Mouse (Mus musculus): ENCODE measurements around the gene Plekhj1. TPM values are rescaled to one million over a fixed set of nuclear protein-coding genes. Genes with fewer than 3 reads are reported as not detected.

The Plekhj1 gene
- total RNA-seq, 2 experiments from 2014 or later, result 69.0 to 87.2 TPM

GRCm38 (mm10) chr10:80806341-80807056 lies 8.1 kb upstream of the Plekhj1 start:
- no peak for DNase-seq (ENCODE audit: low spot score in 2 of 2)

- peak; percentile 75 to 77 for DNase-seq (ENCODE audit: low spot score in 2 of 2)
Observed at GRCm38 (mm10) chr10:80805925-80806324, 7.5 kb upstream of the Plekhj1 start.

GRCm38 (mm10) chr10:80805322-80805721 lies 6.9 kb upstream of the Plekhj1 start:
- DNase-seq (ENCODE audit: low spot score in 2 of 2), result no peak

GRCm38 (mm10) chr10:80804916-80805315 lies 6.5 kb upstream of the Plekhj1 start, which contains the start of gene Amh:
TSS of gene Amh (plus strand) at chr10:80805243.
- DNase-seq (ENCODE audit: low spot score in 2 of 2), result no peak

- no peak for DNase-seq (ENCODE audit: low spot score in 2 of 2)
Observed at GRCm38 (mm10) chr10:80804340-80804739, 5.9 kb upstream of the Plekhj1 start.

- no peak for DNase-seq (ENCODE audit: low spot score in 2 of 2)
Observed at GRCm38 (mm10) chr10:80802996-80803395, 4.6 kb upstream of the Plekhj1 start.

GRCm38 (mm10) chr10:80802204-80802912 lies 3.9 kb upstream of the Plekhj1 start:
- no peak for DNase-seq (ENCODE audit: low spot score in 2 of 2)

- no peak for DNase-seq (ENCODE audit: low spot score in 2 of 2)
Observed at GRCm38 (mm10) chr10:80799070-80799566, 692 bp upstream of the Plekhj1 start.

GRCm38 (mm10) chr10:80797186-80798149 lies 958 bp downstream of the Plekhj1 start:
- DNase-seq (ENCODE audit: low spot score in 2 of 2), result no peak

GRCm38 (mm10) chr10:80796307-80796848 lies 2.0 kb downstream of the Plekhj1 start:
- no peak for DNase-seq (ENCODE audit: low spot score in 2 of 2)

GRCm38 (mm10) chr10:80794750-80795149 lies 3.7 kb downstream of the Plekhj1 start:
- DNase-seq (ENCODE audit: low spot score in 2 of 2), result no peak

GRCm38 (mm10) chr10:80793803-80794202 lies 4.6 kb downstream of the Plekhj1 start:
- no peak for DNase-seq (ENCODE audit: low spot score in 2 of 2)

GRCm38 (mm10) chr10:80793033-80793784 lies 5.2 kb downstream of the Plekhj1 start:
- no peak for DNase-seq (ENCODE audit: low spot score in 2 of 2)

GRCm38 (mm10) chr10:80792175-80793032 lies 6.0 kb downstream of the Plekhj1 start:
- DNase-seq (ENCODE audit: low spot score in 2 of 2), result no peak

GRCm38 (mm10) chr10:80791476-80792174 lies 6.8 kb downstream of the Plekhj1 start:
- no peak for DNase-seq (ENCODE audit: low spot score in 2 of 2)

- DNase-seq (ENCODE audit: low spot score in 2 of 2), result no peak
Observed at GRCm38 (mm10) chr10:80790761-80791404, 7.5 kb downstream of the Plekhj1 start.

- DNase-seq (ENCODE audit: low spot score in 2 of 2), result no peak
Observed at GRCm38 (mm10) chr10:80787517-80787916, 10.9 kb downstream of the Plekhj1 start.

GRCm38 (mm10) chr10:80785963-80786362 lies 12.5 kb downstream of the Plekhj1 start:
- DNase-seq (ENCODE audit: low spot score in 2 of 2), result no peak
